Mouse (Mus musculus) neutrophil, adult 83 days (primary cell): Measurements from ENCODE around the gene Mbd5. TPM values are rescaled to one million over a fixed set of nuclear protein-coding genes. Genes with fewer than 3 reads are reported as not detected.

Experiments used
- total RNA-seq, 2 experiments: library from RNA; stranded (reverse); gene quantifications; one replicate each; pipeline ENCODE4 v1.2.4; 2023

Gene Mbd5
- total RNA-seq, result 10 to 100 TPM; 39.8 to 46.3 TPM

GRCm38 (mm10) chr2:48948841-48949584 is at the start of gene Mbd5:
Gene Mbd5 (plus strand): TSS chr2:48949508.

GRCm38 (mm10) chr2:48950252-48950315 is 776 bp downstream of the Mbd5 start, which contains the start of gene Orc4:
Gene Orc4 (minus strand): TSS chr2:48950277.

Other genes starting within 250 kb of the Mbd5 start
- 1 to 10 TPM; 1.4 to 1.6 TPM for gene Acvr2a, start 135.4 kb upstream of the Mbd5 start, total RNA-seq
- 10 to 100 TPM; 34.3 to 34.4 TPM for gene Orc4, start 769 bp downstream of the Mbd5 start, total RNA-seq